Mouse (Mus musculus) brain, embryonic 14.5 days (tissue): ENCODE data around the gene Zdhhc1.

Source experiments
- CTCF ChIP-seq: fragments of 200-500 bp; IDR thresholded peaks from 2 replicates; pipeline ENCODE4 v1.5.1; 2012; ENCODE audit warnings: inconsistent platforms, mild to moderate bottlenecking, moderate library complexity, borderline replicate concordance; ENCODE audit not compliant: insufficient read depth, insufficient read length; ENCODE audit errors: extremely low read depth
- POLR2A ChIP-seq: fragments of 200-500 bp; IDR thresholded peaks from 2 replicates; pipeline ENCODE4 v1.6.1; 2012; ENCODE audit warnings: mild to moderate bottlenecking, inconsistent platforms, borderline replicate concordance; ENCODE audit not compliant: poor library complexity, insufficient read depth, insufficient read length, severe bottlenecking; ENCODE audit errors: extremely low read depth

GRCm38 (mm10) chr8:105493495-105493894 is 3.2 kb downstream of the Zdhhc1 start:
- TF ChIP-seq CTCF (no peak), POLR2A (no peak)
